ENCODE assay signal across 23 mouse cellular contexts in the genomic region with DNA sequence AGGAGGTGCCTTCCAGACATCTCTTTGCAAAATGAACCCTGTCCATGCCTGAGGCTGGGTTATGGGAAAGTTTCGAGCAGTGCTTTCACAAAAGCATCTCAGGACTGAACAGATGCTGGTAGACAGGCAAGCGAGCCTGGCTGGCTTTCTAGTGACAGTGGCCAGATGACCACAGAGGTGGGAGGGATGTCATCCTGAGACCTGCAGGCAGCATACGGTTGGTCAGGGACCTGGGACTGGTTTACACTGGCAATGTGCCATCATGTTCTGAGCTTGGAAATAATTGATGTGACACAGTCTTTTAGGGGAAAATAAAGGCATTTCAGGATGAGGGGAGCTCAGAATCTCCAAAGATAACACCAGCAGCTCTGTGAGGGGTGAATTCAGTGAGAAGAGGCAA. TPM values are rescaled to one million over a fixed set of nuclear protein-coding genes. Genes with fewer than 3 reads are reported as not detected.
"Had no signal": no experiment of that assay in that cellular context is flagged by ENCODE, and none has a peak within 500 bp of the region (broad histone marks: within the 10 kb centered on the region; RNA-seq: fewer than 3 reads in every experiment).

No protein-coding gene starts in this region.

- H3K9ac ChIP-seq: kidney, embryonic 15.5 days; limb, embryonic 13.5 days; liver, embryonic 15.5 days; midbrain, embryonic 12.5 days; neural tube, embryonic 15.5 days had no signal

- H3K36me3 ChIP-seq: kidney, embryonic 15.5 days; limb, embryonic 13.5 days; liver, embryonic 15.5 days; midbrain, embryonic 12.5 days; neural tube, embryonic 15.5 days had no signal

- H3K9me3 ChIP-seq: kidney, embryonic 15.5 days; limb, embryonic 13.5 days; liver, embryonic 15.5 days; midbrain, embryonic 12.5 days; neural tube, embryonic 15.5 days had no signal

- DNase-seq: kidney, adult 2 months; kidney, postnatal 25 days; lung, adult 2 months; lung, postnatal 4 days; right cerebral cortex, adult 18-20 months; right cerebral cortex, postnatal 25 days; thymus, postnatal 36 days had no signal

- H3K4me2 ChIP-seq: kidney, embryonic 15.5 days; limb, embryonic 13.5 days; liver, embryonic 11.5 days; liver, embryonic 15.5 days; midbrain, embryonic 12.5 days; neural tube, embryonic 15.5 days had no signal

- H3K27ac ChIP-seq: kidney, embryonic 15.5 days; left cerebral cortex, adult 2 months; limb, embryonic 13.5 days; liver, embryonic 15.5 days; midbrain, embryonic 12.5 days; neural tube, embryonic 15.5 days had no signal

- H3K27me3 ChIP-seq: kidney, embryonic 15.5 days; limb, embryonic 13.5 days; liver, embryonic 15.5 days; midbrain, embryonic 12.5 days; neural tube, embryonic 15.5 days had no signal

- ATAC-seq: lung, postnatal 0 days had no signal

- H3K4me3 ChIP-seq: kidney, embryonic 15.5 days; left cerebral cortex, adult 2 months; limb, embryonic 13.5 days; liver, embryonic 15.5 days; midbrain, embryonic 12.5 days; myocyte; neural tube, embryonic 15.5 days had no signal

RNA-seq across cellular contexts. Expression of a gene that starts 59.3 kb away (rescaled TPM):
- total RNA-seq: layer of hippocampus, postnatal 25 days; left cerebral cortex, adult 2 months; left cerebral cortex, postnatal 25 days; megakaryocyte, adult 5-6 weeks had no signal
- polyA plus RNA-seq: kidney, adult 2 months; kidney, embryonic 15.5 days; limb, embryonic 13.5 days; liver, embryonic 11.5 days; liver, embryonic 15.5 days; lung, adult 2 months; lung, postnatal 0 days; midbrain, embryonic 12.5 days; myocyte; neural tube, embryonic 11.5 days; neural tube, embryonic 15.5 days; small intestine, adult 2 months; stomach, embryonic 16.5 days; thymus, postnatal 0 days had no signal
